Mouse (Mus musculus) adrenal gland, postnatal 10 days (tissue): ENCODE results near the gene Phka2. TPM values are rescaled to one million over a fixed set of nuclear protein-coding genes. Genes with fewer than 3 reads are reported as not detected.
A peak's percentile ranks its signal among the peaks of the same experiment; 100 is the strongest.

ENCODE experiments used
- DNase-seq: peaks from one replicate; pipeline ENCODE4 v3.0.0; 2021; ENCODE audit warnings: mixed read lengths
- long read RNA-seq, 2 experiments: library from polyadenylated mRNA; stranded (forward); transcript quantifications; one replicate each; pipeline ENCODE4 v2.0.0; 2021
- total RNA-seq, 2 experiments: library from RNA; stranded (reverse); gene quantifications; 2 replicates each; pipeline ENCODE4 v1.2.3; 2021

Phka2 gene
- total RNA-seq: 10 to 100 TPM; 22.3 to 29.3 TPM
- long read RNA-seq, experiment 1, full-length matches to known transcripts: 2 of 10 reads
- long read RNA-seq, experiment 1, partial matches to known transcripts: 5 of 10 reads
- long read RNA-seq, experiment 1, other reads (novel, unspliced or antisense): 3 of 10 reads
- long read RNA-seq, experiment 2, full-length matches to known transcripts: 2 of 5 reads
- long read RNA-seq, experiment 2, partial matches to known transcripts: 0 of 5 reads
- long read RNA-seq, experiment 2, other reads (novel, unspliced or antisense): 3 of 5 reads

DNA sequence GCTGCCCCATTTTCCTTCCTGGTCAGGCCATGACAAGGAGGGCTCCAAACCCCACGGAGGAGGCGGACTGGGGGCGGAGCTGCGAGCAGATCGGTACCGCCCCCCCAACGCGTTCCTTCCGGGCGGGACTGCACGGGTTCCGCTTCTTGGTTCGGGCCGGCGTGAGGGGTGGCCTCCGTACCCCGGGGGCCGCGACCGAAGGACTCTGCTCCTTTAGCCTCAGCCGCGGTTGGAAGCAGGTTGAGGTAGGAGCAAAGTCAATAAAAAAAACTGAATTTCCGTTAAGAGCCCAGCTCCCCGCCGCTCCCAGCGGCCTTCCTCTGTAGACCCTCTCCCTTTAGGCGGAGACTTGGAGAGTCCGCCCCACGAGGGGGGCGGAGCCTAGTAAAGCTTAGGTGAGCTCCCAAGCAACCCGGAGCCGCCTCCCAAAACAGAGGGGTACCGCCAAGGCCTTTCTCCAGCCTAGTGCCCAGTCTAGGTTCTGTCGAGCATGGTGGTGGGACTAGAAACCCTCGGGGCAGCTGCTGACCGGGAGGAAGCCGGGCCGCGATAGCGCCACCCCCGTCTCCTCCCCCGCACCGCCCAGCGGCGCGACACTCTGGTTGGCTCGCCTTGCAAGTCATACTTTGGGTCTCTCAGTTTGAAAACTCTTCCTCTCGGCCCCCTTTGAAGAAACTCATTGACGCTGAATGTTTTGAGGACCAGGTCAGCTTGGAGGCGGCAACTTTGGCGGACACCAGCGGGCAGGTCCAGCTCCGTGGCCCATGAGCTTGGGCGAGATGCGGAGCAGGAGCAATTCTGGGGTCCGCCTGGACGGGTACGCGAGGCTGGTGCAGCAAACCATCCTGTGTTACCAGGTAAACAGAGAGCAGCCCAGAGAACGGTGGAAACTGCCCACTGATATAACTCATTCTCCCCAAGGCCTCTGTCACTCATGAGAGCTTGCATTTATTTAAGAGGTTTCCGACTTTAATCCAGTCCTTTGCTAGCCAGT, at the start of gene Phka2:
Gene Phka2, plus strand, starts transcription at position 119 of the 994 bp plus-strand sequence.
- peak; percentile 89 for DNase-seq

- DNase-seq: peak; percentile 4
These were observed 46.3 kb upstream of the Phka2 start for GRCm38 (mm10) chrX:160455686-160456085.

- DNase-seq: peak; percentile 2
These were observed 30.6 kb upstream of the Phka2 start for GRCm38 (mm10) chrX:160471257-160471786.

DNA sequence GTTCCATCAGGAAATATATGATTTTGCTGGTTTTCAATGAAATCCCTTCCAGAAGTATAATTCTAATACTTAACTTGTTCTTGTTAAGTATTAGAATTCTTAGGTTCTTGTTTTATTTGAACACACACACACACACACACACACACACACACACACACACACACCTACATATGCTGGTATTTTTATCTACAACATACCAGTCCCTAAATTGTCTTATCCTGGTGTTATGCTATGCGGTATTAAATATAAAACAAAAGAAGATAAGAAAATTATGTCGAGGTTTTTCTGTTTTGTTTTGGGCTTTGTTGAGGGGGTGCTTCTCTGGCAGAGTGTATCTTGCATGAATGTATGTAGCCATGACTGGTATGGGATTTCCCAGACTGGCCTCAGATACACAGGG, 12.2 kb upstream of the Phka2 start:
- no peak for DNase-seq

DNA sequence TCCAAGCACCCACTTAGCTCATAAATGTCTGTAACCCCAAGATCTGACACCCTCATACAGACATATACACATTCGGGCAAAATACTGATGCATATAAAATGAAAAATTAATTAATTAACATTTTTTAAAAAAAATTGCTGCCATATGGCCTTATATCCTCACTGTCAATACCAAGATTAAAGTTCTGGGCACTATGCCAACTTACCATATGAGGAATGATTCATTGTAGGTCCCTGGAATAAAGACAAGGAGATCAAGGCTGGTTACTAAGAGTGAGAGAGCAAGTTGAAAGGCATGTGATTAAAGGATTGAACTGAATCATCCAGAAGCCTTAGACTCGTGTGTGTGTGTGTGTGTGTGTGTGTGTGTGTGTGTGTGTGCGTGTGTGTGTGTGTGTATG, 7.6 kb upstream of the Phka2 start:
- peak; percentile 8 for DNase-seq

DNA sequence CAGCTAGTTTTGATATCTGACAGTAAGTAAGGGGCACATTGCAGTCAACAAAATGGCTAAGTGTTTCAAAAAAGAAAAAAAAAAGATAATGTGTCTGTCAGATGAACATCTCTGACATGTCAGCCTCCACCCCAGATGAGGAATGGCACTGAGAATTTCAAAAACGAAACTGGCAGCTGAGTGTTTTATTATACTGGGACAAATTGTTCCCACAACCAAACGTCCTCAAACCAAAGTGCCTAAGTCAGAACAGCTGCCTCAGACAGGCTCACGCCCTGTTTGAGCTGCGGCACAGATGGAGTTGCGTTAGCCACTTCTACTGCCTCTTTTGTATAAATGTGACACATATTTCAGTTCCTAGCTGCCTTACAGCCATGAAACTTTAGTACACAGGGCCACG, 7.0 kb upstream of the Phka2 start:
- no peak for DNase-seq

DNA sequence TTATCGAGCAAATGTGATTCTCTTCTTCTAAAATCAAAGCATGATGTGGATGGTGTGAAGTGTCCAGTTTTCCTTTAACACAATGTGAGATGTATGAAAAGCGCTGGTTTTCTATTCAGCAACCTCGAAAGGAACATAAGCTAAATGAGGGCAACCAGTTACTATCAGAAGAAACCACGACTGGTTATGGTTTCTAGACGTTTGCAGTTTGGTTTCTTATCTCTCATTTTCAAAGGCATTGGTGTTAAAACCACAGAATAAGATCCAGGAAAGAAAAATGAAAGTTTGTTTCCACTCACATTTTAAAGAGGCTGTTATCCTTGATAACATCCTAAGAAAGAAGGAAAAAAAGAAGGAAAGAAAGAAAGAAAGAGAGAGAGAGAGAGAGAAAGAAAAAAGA, 5.5 kb upstream of the Phka2 start:
- DNase-seq: no peak

DNA sequence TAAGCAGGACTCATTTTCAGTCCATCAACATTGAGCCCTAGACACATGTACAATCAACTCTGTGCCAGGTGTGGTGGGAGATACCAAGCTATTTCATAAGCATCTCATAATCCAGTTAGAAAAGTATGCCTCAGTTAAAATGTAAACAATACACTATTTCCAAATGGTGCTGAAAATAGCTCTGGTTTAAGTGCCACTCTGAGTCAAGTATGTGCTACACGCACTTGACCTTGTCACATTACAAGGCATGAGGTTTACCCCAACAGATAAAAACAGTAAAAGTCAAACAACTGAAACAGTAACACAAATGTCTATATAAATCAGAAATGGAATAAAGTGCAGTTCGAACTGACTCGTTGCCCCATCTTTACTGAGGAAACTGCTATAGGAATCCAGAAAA, 871 bp upstream of the Phka2 start:
- no peak for DNase-seq

GRCm38 (mm10) chrX:160501687-160502047, 299 bp upstream of the Phka2 start:
- DNase-seq: no peak

- no peak for DNase-seq
These were observed 7.1 kb downstream of the Phka2 start for GRCm38 (mm10) chrX:160509046-160509445.

DNA sequence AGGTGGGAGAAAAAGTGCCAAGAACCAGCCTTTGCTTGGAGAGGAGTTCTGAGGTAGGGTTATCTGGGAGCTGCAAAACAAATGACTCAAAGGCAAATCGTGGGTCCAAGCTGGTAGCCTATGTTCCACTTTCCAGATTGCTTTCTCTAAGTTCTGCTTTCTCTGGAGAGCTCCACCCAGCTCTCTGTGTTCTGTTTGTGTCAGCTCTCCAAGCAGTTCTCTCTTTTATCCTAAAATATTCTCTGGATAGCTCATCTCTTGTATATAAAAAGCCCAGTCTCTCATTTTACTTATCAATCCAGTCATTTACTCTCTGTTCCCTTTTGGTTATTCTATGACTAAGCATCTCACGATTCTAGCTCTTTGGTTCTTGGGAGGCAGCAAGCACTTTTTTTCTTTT, 8.2 kb downstream of the Phka2 start:
- no peak for DNase-seq

GRCm38 (mm10) chrX:160516027-160516426, 14.1 kb downstream of the Phka2 start:
- no peak for DNase-seq

GRCm38 (mm10) chrX:160542772-160543171, 40.8 kb downstream of the Phka2 start:
- peak; percentile 16 for DNase-seq

DNA sequence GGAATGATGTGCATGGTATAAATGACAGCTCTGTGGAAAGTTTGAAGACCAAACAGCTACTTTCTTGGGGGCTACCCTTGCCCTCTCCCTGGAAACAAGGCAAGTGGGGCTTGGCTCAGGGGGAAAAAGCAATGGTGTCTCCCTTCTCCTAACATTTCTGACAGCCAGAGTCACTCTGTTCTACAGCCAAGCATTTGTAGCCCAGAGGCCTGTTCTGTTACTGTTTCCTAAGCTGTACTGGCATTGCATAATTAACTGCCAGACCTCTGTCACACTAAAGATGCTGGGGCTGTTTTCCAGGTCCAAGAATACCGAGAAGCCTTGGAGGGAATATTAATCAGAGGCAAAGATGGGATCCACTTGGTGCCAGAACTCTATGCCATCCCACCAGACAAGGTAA, 46.9 kb downstream of the Phka2 start:
- peak; percentile 3 for DNase-seq

- no peak for DNase-seq
These were observed 50.1 kb downstream of the Phka2 start for GRCm38 (mm10) chrX:160552066-160552465.

DNA sequence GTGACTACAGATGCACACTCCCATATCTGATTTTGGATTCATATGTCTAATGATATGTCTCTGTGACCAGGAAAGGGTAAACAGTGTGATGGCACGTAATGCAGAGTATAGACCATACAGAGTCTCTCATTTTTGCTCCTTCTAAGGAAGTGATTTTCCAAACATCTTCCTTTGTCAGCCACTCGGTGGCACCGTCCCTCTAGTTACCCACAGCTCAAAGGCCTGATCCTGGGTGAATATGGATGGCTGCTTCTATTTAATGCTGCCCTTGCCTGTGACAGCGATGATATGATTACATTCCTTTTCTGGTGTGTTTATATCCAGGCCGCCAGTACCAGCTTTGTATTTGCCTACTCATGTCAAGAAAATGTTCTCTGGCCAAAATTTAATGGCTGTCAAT, 81.6 kb downstream of the Phka2 start:
- DNase-seq: no peak

DNA sequence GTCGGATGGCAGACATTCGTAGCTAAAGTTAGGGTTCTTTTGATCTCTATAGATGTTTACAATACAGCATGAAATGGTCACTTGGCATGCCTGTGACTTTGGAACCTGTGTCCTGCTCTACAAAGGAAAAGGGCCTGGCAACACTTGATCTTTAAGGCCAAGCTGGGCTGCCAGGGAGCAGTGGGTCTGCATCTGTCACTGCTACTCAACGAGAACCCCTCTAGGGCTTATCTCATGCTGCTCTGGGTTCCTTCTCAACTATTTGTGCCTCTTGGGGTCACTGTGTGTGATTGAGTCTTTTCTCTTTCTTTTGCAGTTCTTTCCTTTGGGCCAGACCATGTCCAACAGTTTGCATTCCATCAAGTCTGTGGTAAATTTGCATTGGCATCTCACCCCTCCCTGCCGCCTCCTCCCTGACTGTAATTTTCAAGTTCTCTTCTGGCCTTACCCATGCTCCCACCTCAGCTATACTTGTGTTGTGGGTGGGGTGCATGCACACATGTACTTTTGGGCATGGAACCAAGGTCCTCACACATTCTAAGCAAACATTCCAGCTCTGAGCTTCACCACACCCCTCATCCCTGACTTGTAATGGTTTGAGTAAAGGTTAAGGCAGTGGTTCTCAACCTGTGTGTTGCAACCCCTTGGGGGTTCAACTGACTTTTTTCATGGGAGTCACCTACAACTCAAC, 82.3 kb downstream of the Phka2 start:
- DNase-seq: no peak

GRCm38 (mm10) chrX:160585110-160585509, 83.1 kb downstream of the Phka2 start:
- DNase-seq: no peak

- no peak for DNase-seq
These were observed 86.6 kb downstream of the Phka2 start for GRCm38 (mm10) chrX:160588523-160588922.

DNA sequence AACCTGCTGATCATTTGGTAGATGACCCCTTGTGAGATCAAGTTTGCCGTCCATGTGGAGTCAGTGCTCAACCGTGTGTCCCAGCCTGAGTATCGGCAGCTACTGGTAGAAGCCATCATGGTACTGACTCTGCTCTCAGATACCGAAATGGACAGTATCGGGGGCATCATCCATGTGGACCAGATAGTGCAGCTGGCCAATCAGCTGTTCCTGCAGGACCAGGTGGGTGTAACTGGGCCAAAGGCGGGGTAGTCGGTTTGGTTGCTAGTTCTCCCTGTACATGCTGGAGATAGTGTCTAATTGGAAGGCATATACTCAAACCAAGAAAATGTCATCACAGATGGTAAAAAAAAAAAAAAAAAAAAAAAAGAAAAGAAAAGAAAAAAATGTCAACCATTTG, 88.2 kb downstream of the Phka2 start:
- no peak for DNase-seq

GRCm38 (mm10) chrX:160592933-160593332, 91.0 kb downstream of the Phka2 start:
- DNase-seq: no peak

GRCm38 (mm10) chrX:160598055-160598454, 96.1 kb downstream of the Phka2 start:
- DNase-seq: no peak
